Mouse (Mus musculus): ENCODE measurements around the gene 2010111I01Rik. TPM values are rescaled to one million over a fixed set of nuclear protein-coding genes. Genes with fewer than 3 reads are reported as not detected.

The 2010111I01Rik gene
- polyA plus RNA-seq, 1 experiment = 144 TPM

DNA sequence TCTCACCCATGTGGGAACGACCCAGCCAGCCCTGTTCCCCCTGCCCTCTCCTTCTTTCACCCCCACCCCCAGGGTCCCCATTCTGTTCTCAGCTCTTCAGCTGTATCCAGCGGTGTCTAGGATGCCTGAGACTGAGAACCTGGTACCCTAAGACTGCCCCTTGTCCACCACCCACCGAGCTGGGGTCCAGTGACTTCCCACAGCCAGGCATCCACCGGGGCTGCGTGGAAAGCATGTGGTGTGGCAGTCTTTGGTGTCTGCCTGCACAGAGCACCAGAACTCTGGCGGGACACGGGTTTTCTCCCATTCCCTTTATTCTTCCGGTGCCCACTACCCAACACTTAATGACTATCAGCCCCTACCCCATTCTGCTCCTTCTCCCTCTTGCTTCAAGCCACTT, 119.0 kb downstream of the 2010111I01Rik start:
- Histone ChIP-seq H3K4me3 (no peak overlapping the region), H3K36me3 (ENCODE audit: control insufficient read depth, insufficient read depth) (no peaks in the 10 kb centered on the region), H3K27me3 (ENCODE audit: control insufficient read depth, insufficient read depth, insufficient read length) (no peaks in the 10 kb centered on the region), H3ac (ENCODE audit: control insufficient read depth, insufficient read length) (no peak overlapping the region), H3K79me2 (ENCODE audit: control insufficient read depth, insufficient read depth) (no peaks in the 10 kb centered on the region), H3K4me2 (ENCODE audit: low read depth) (no peak overlapping the region)
- TF ChIP-seq E2F4 (IDR thresholded peaks at IDR 0.05; ENCODE audit: insufficient read depth) (no peak), CEBPB (IDR thresholded peaks at IDR 0.05; ENCODE audit: insufficient read depth, poor library complexity, severe bottlenecking) (no peak), TCF12 (IDR thresholded peaks at IDR 0.05; ENCODE audit: insufficient read depth, poor library complexity, severe bottlenecking) (no peak), USF1 (IDR thresholded peaks at IDR 0.05; ENCODE audit: low read depth) (no peak), MYOG (IDR thresholded peaks at IDR 0.05; ENCODE audit: control insufficient read depth in 1 of 3, insufficient read depth in 1 of 3, insufficient read length in 2 of 3, low read depth in 2 of 3) (no peak), MAX (IDR thresholded peaks at IDR 0.05; ENCODE audit: low read depth) (no peak), SRF (IDR thresholded peaks at IDR 0.05; ENCODE audit: control insufficient read depth, insufficient read length, low read depth) (no peak), TCF3 (IDR thresholded peaks at IDR 0.05; ENCODE audit: insufficient read length, low read depth) (no peak), MYOD1 (IDR thresholded peaks at IDR 0.05; ENCODE audit: control insufficient read depth in 1 of 3, insufficient read length in 2 of 3, low read depth in 2 of 3) (no peak), POLR2AphosphoS2 (IDR thresholded peaks at IDR 0.05; ENCODE audit: insufficient read length, low read depth) (no peak), POLR2A (IDR thresholded peaks at IDR 0.05; ENCODE audit: insufficient read length, low read depth) (no peak), REST (IDR thresholded peaks at IDR 0.05; ENCODE audit: insufficient read depth, insufficient read length) (no peak)

DNA sequence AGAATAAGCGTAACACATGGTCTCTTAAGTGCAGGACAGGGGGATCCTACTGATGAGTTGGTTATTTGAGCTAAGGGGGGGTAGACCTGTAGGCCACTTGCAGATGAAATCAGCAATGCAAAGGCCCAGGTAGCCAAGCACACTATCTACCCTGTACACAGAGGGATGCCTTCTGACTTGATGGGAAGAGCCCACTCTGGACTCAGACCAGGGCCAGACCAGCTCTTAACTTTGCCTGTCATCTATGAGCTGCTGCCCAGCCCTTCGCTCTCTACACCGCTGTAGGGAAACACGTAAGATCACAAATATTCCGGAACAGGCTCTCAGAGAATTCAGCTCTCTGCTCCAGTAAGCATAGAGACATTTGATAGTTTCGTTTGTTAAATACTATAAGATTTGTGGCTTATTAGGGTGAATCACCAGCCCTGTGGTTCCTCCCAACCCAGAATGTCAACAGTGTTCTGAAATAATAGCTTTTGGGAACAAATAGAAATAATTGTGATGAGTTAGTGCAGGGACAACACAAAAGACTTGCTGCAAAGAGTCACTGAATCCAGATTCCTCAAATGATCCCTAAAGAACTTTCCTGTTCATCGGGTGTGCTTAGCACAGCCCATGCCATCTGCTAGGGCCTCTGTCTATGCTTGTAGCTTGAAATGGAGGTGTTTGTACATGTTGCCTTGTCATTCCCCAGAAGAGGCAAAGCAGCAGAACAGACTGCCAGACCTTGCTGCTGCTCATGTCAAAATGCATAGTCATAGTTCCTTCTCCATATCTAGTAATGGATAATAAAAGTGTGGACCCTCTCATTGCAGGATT, 123.4 kb downstream of the 2010111I01Rik start:
- Histone ChIP-seq H3K36me3 (ENCODE audit: control insufficient read depth, insufficient read depth) (no peaks in the 10 kb centered on the region), H3ac (ENCODE audit: control insufficient read depth, insufficient read length) (no peak overlapping the region), H3K4me3 (no peak overlapping the region), H3K4me2 (ENCODE audit: low read depth) (peak overlapping the region; percentile 63), H3K79me2 (ENCODE audit: control insufficient read depth, insufficient read depth) (no peaks in the 10 kb centered on the region), H3K27me3 (ENCODE audit: control insufficient read depth, insufficient read depth, insufficient read length) (no peaks in the 10 kb centered on the region)
- TF ChIP-seq POLR2A (IDR thresholded peaks at IDR 0.05; ENCODE audit: insufficient read length, low read depth) = no peak
- TF ChIP-seq CEBPB (IDR thresholded peaks at IDR 0.05; ENCODE audit: insufficient read depth, poor library complexity, severe bottlenecking) = no peak
- TF ChIP-seq MAX (IDR thresholded peaks at IDR 0.05; ENCODE audit: low read depth) = no peak
- TF ChIP-seq E2F4 (IDR thresholded peaks at IDR 0.05; ENCODE audit: insufficient read depth) = no peak
- no peak for TF ChIP-seq MYOD1 (IDR thresholded peaks at IDR 0.05; ENCODE audit: control insufficient read depth in 1 of 3, insufficient read length in 2 of 3, low read depth in 2 of 3)
- no peak for TF ChIP-seq TCF12 (IDR thresholded peaks at IDR 0.05; ENCODE audit: insufficient read depth, poor library complexity, severe bottlenecking)
- no peak for TF ChIP-seq MYOG (IDR thresholded peaks at IDR 0.05; ENCODE audit: control insufficient read depth in 1 of 3, insufficient read depth in 1 of 3, insufficient read length in 2 of 3, low read depth in 2 of 3)
- no peak for TF ChIP-seq SRF (IDR thresholded peaks at IDR 0.05; ENCODE audit: control insufficient read depth, insufficient read length, low read depth)
- TF ChIP-seq TCF3 (IDR thresholded peaks at IDR 0.05; ENCODE audit: insufficient read length, low read depth) = no peak
- no peak for TF ChIP-seq POLR2AphosphoS2 (IDR thresholded peaks at IDR 0.05; ENCODE audit: insufficient read length, low read depth)
- TF ChIP-seq USF1 (IDR thresholded peaks at IDR 0.05; ENCODE audit: low read depth) = no peak

DNA sequence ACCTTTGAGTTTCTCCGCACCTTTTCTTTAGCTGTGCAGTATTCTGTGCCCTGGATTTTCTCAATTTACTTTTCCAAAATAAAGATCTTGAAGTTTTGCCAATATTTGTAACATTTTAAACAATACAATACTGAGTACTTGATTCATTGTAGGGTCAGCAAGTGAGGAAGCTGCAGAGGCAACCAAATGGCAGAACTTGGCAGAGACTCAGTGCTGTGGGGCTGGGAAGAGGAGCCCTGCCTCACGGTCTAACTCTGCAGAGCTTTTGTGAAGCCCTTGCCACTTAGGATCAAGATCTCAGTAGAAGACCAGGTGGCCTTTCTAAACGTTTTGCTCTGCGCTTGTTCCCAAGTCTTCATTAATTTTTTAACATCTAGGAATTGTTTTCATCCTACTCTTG, 124.8 kb downstream of the 2010111I01Rik start:
- H3ac ChIP-seq (ENCODE audit: control insufficient read depth, insufficient read length) = no peak overlapping the region
- peak overlapping the region; percentile 63 for H3K4me2 ChIP-seq (ENCODE audit: low read depth)
- no peaks in the 10 kb centered on the region for H3K27me3 ChIP-seq (ENCODE audit: control insufficient read depth, insufficient read depth, insufficient read length)
- no peaks in the 10 kb centered on the region for H3K79me2 ChIP-seq (ENCODE audit: control insufficient read depth, insufficient read depth)
- no peaks in the 10 kb centered on the region for H3K36me3 ChIP-seq (ENCODE audit: control insufficient read depth, insufficient read depth)
- no peak overlapping the region for H3K4me3 ChIP-seq
- TF ChIP-seq SRF (IDR thresholded peaks at IDR 0.05; ENCODE audit: control insufficient read depth, insufficient read length, low read depth) (no peak), CEBPB (IDR thresholded peaks at IDR 0.05; ENCODE audit: insufficient read depth, poor library complexity, severe bottlenecking) (no peak), MYOD1 (IDR thresholded peaks at IDR 0.05; ENCODE audit: control insufficient read depth in 1 of 3, insufficient read length in 2 of 3, low read depth in 2 of 3) (no peak), TCF3 (IDR thresholded peaks at IDR 0.05; ENCODE audit: insufficient read length, low read depth) (no peak), MAX (IDR thresholded peaks at IDR 0.05; ENCODE audit: low read depth) (no peak), REST (IDR thresholded peaks at IDR 0.05; ENCODE audit: insufficient read depth, insufficient read length) (no peak), MYOG (IDR thresholded peaks at IDR 0.05; ENCODE audit: control insufficient read depth in 1 of 3, insufficient read depth in 1 of 3, insufficient read length in 2 of 3, low read depth in 2 of 3) (no peak), POLR2A (IDR thresholded peaks at IDR 0.05; ENCODE audit: insufficient read length, low read depth) (no peak), E2F4 (IDR thresholded peaks at IDR 0.05; ENCODE audit: insufficient read depth) (no peak), TCF12 (IDR thresholded peaks at IDR 0.05; ENCODE audit: insufficient read depth, poor library complexity, severe bottlenecking) (no peak), POLR2AphosphoS2 (IDR thresholded peaks at IDR 0.05; ENCODE audit: insufficient read length, low read depth) (no peak)

- no peak overlapping the region for H3ac ChIP-seq (ENCODE audit: control insufficient read depth, insufficient read length)
- H3K27me3 ChIP-seq (ENCODE audit: control insufficient read depth, insufficient read depth, insufficient read length) = no peaks in the 10 kb centered on the region
- H3K79me2 ChIP-seq (ENCODE audit: control insufficient read depth, insufficient read depth) = no peaks in the 10 kb centered on the region
- H3K4me3 ChIP-seq = no peak overlapping the region
- H3K36me3 ChIP-seq (ENCODE audit: control insufficient read depth, insufficient read depth) = no peaks in the 10 kb centered on the region
- no peak for TF ChIP-seq MYOG (IDR thresholded peaks at IDR 0.05; ENCODE audit: control insufficient read depth in 1 of 3, insufficient read depth in 1 of 3, insufficient read length in 2 of 3, low read depth in 2 of 3)
- no peak for TF ChIP-seq TCF12 (IDR thresholded peaks at IDR 0.05; ENCODE audit: insufficient read depth, poor library complexity, severe bottlenecking)
- TF ChIP-seq USF1 (IDR thresholded peaks at IDR 0.05; ENCODE audit: low read depth) = no peak
- peak overlapping the region; percentile 35 for H3K4me2 ChIP-seq (ENCODE audit: low read depth)
These were observed 126.6 kb downstream of the 2010111I01Rik start for GRCm38 (mm10) chr13:63091246-63091645.
